Mouse (Mus musculus): ENCODE data around the gene Ada.
"Not testable (repeated sequence)": the region's sequence is repeated elsewhere in the genome, so short reads cannot be mapped to it uniquely, and the experiment has no call there.

Ada gene

DNA sequence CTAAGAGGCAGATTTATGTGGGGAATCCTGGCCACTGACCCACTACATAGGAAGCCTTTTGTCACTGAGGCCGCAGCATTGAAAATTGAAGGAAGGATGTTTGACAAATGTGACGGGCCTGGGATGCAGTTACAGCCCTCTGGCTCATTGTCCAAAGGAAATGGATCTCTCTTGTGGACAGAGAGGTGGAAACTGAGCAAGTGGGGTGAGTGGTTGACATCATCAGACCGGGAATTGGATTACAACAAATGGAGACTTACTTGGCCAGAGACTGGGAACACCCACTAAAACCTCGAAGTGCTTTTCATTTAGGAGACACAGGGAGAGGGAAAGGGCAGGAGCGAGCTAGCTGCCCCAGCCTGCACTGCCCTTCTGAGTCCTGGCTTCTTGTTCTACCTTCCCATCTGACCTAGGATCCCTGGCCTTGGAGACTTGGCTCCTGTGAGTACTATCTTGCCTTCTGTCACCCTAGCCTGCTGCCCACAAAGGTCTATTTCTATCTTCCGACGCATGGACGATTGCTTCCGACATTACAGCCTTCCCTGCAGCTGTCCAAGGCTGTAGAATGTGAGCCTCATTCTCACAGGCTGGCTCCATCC, 56.2 kb downstream of the Ada start:
- DNase-seq: peak; percentile 57

GRCm38 (mm10) chr2:163692873-163693612, 57.0 kb downstream of the Ada start:
- no peak for DNase-seq

GRCm38 (mm10) chr2:163691846-163692605, 58.0 kb downstream of the Ada start:
- DNase-seq: no peak

- DNase-seq: no peak
Measured at GRCm38 (mm10) chr2:163690409-163691304, 59.4 kb downstream of the Ada start.

- DNase-seq: no peak
Measured at GRCm38 (mm10) chr2:163689771-163690170, 60.3 kb downstream of the Ada start.

- DNase-seq: not testable (repeated sequence)
Measured at GRCm38 (mm10) chr2:163688377-163688776, 61.7 kb downstream of the Ada start.

- no peak for DNase-seq
Measured at GRCm38 (mm10) chr2:163686886-163687285, 63.2 kb downstream of the Ada start.

DNA sequence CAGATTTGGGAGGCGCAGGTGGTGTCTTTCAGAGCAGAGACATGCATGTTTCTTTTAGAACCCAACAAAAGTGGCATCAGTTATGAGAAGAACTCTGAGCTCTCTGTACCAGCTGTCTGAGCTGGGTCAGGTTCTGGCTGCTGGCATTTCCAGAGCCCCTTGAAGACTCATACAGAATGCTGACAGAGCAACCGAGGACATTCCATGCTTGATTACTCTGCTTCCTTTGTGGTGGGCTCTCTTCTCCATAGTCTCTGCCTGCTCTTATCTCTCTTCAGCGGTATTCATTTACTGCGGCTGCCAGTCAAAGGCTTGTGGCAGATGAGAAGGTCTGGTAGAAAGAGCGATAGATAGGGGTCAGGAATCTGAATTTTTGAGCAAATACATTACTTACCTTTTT, 63.8 kb downstream of the Ada start:
- DNase-seq: no peak

GRCm38 (mm10) chr2:163685761-163686200, 64.3 kb downstream of the Ada start:
- DNase-seq: peak; percentile 79

DNA sequence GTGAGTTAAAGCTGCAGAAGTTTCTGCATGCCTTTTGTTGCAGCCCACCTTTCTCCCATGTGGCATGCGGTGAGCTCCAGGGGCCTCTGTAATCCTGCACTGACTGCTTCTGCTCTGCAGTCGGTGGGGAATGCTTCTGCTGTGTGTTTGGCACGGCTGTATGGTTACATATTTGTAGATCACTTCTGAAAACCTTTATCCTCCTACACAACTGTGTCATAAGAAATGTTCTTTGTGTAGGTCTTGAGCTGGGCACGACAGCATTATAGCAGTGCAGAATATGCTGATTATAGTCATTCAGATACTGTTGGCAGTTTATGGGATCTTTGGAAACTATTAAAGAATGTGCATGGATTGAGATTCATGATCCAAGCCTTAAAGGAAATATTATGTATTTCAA, 64.8 kb downstream of the Ada start:
- no peak for DNase-seq

GRCm38 (mm10) chr2:163682344-163682743, 67.7 kb downstream of the Ada start:
- DNase-seq: no peak

- no peak for DNase-seq
Measured at GRCm38 (mm10) chr2:163676745-163677144, 73.3 kb downstream of the Ada start.
